Mouse (Mus musculus): ENCODE data around the gene Ess2. TPM values are rescaled to one million over a fixed set of nuclear protein-coding genes. Genes with fewer than 3 reads are reported as not detected.

Ess2 gene
- 26.0 TPM for polyA plus RNA-seq (2015; fragmentation: Illumina TruSeq; extraction: RNeasy Lipid Tissue Mini Kit (QIAGEN cat#74804); ENCODE audit: insufficient read depth, low replicate concordance)

GRCm38 (mm10) chr16:17911052-17911595 lies at the start of gene Ess2:
TSS of gene Ess2 (minus strand) at chr16:17911348.

GRCm38 (mm10) chr16:17928087-17928580 lies 17.0 kb upstream of the Ess2 start, which contains the start of gene Slc25a1:
TSS of gene Slc25a1 (minus strand) at chr16:17928219.

GRCm38 (mm10) chr16:17914307-17915249 lies 3.4 kb upstream of the Ess2 start, which contains the start of gene Gsc2:
TSS of gene Gsc2 (minus strand) at chr16:17915059.

GRCm38 (mm10) chr16:17898462-17898861 lies 12.7 kb downstream of the Ess2 start, which contains the start of the genes Dgcr2 and Tssk2:
TSS of gene Dgcr2 (minus strand) at chr16:17898562.
TSS of gene Tssk2 (plus strand) at chr16:17898637.

GRCm38 (mm10) chr16:17893923-17894322 lies 17.2 kb downstream of the Ess2 start, which contains the start of gene Tssk1:
TSS of gene Tssk1 (plus strand) at chr16:17894223.

GRCm38 (mm10) chr16:17891567-17891959 lies 19.6 kb downstream of the Ess2 start, which contains the start of gene Gm20518:
TSS of gene Gm20518 (minus strand) at chr16:17891671.

Other genes starting within 250 kb of the Ess2 start
- gene Med15, start 178.5 kb downstream of the Ess2 start, polyA plus RNA-seq (2015; fragmentation: Illumina TruSeq; extraction: RNeasy Lipid Tissue Mini Kit (QIAGEN cat#74804); ENCODE audit: insufficient read depth, low replicate concordance): 40.6 TPM
- gene Klhl22, start 151.7 kb downstream of the Ess2 start, polyA plus RNA-seq (2015; fragmentation: Illumina TruSeq; extraction: RNeasy Lipid Tissue Mini Kit (QIAGEN cat#74804); ENCODE audit: insufficient read depth, low replicate concordance): 11.1 TPM
- gene Scarf2, start 114.1 kb downstream of the Ess2 start, polyA plus RNA-seq (2015; fragmentation: Illumina TruSeq; extraction: RNeasy Lipid Tissue Mini Kit (QIAGEN cat#74804); ENCODE audit: insufficient read depth, low replicate concordance): 1.4 TPM
- gene B830017H08Rik, start 78.2 kb downstream of the Ess2 start, polyA plus RNA-seq (2015; fragmentation: Illumina TruSeq; extraction: RNeasy Lipid Tissue Mini Kit (QIAGEN cat#74804); ENCODE audit: insufficient read depth, low replicate concordance): not detected
- 6.8 TPM for gene Car15, start 73.0 kb downstream of the Ess2 start, polyA plus RNA-seq (2015; fragmentation: Illumina TruSeq; extraction: RNeasy Lipid Tissue Mini Kit (QIAGEN cat#74804); ENCODE audit: insufficient read depth, low replicate concordance)
- gene Gm20518, start 19.7 kb downstream of the Ess2 start, polyA plus RNA-seq (2015; fragmentation: Illumina TruSeq; extraction: RNeasy Lipid Tissue Mini Kit (QIAGEN cat#74804); ENCODE audit: insufficient read depth, low replicate concordance): 1.1 TPM
- not detected for gene Tssk1, start 17.1 kb downstream of the Ess2 start, polyA plus RNA-seq (2015; fragmentation: Illumina TruSeq; extraction: RNeasy Lipid Tissue Mini Kit (QIAGEN cat#74804); ENCODE audit: insufficient read depth, low replicate concordance)
- gene Dgcr2, start 12.8 kb downstream of the Ess2 start, polyA plus RNA-seq (2015; fragmentation: Illumina TruSeq; extraction: RNeasy Lipid Tissue Mini Kit (QIAGEN cat#74804); ENCODE audit: insufficient read depth, low replicate concordance): 28.6 TPM
- not detected for gene Tssk2, start 12.7 kb downstream of the Ess2 start, polyA plus RNA-seq (2015; fragmentation: Illumina TruSeq; extraction: RNeasy Lipid Tissue Mini Kit (QIAGEN cat#74804); ENCODE audit: insufficient read depth, low replicate concordance)
- gene Gsc2, start 3.7 kb upstream of the Ess2 start, polyA plus RNA-seq (2015; fragmentation: Illumina TruSeq; extraction: RNeasy Lipid Tissue Mini Kit (QIAGEN cat#74804); ENCODE audit: insufficient read depth, low replicate concordance): not detected
- gene Slc25a1, start 16.9 kb upstream of the Ess2 start, polyA plus RNA-seq (2015; fragmentation: Illumina TruSeq; extraction: RNeasy Lipid Tissue Mini Kit (QIAGEN cat#74804); ENCODE audit: insufficient read depth, low replicate concordance): 34.9 TPM
- not detected for gene Vpreb2, start 69.1 kb upstream of the Ess2 start, polyA plus RNA-seq (2015; fragmentation: Illumina TruSeq; extraction: RNeasy Lipid Tissue Mini Kit (QIAGEN cat#74804); ENCODE audit: insufficient read depth, low replicate concordance)
- 9.5 TPM for gene Dgcr6, start 141.5 kb upstream of the Ess2 start, polyA plus RNA-seq (2015; fragmentation: Illumina TruSeq; extraction: RNeasy Lipid Tissue Mini Kit (QIAGEN cat#74804); ENCODE audit: insufficient read depth, low replicate concordance)
- gene Prodh, start 178.9 kb upstream of the Ess2 start, polyA plus RNA-seq (2015; fragmentation: Illumina TruSeq; extraction: RNeasy Lipid Tissue Mini Kit (QIAGEN cat#74804); ENCODE audit: insufficient read depth, low replicate concordance): 4.4 TPM
- 0.51 TPM for gene Rtn4r, start 216.3 kb upstream of the Ess2 start, polyA plus RNA-seq (2015; fragmentation: Illumina TruSeq; extraction: RNeasy Lipid Tissue Mini Kit (QIAGEN cat#74804); ENCODE audit: insufficient read depth, low replicate concordance)